Mouse (Mus musculus) bone marrow macrophage, adult 2 months (primary cell): Measurements from ENCODE around the gene Drc3.

Experiments
- CTCF ChIP-seq: IDR thresholded peaks from 2 replicates; pipeline ENCODE4 v1.5.1; 2012; ENCODE audit warnings: low read depth, mild to moderate bottlenecking, low read length, moderate library complexity
- POLR2A ChIP-seq: IDR thresholded peaks from 2 replicates; pipeline ENCODE4 v1.6.1; 2012; ENCODE audit warnings: mild to moderate bottlenecking, low read depth, low read length, borderline replicate concordance

GRCm38 (mm10) chr11:60321438-60321837 lies 31.7 kb upstream of the Drc3 start:
- TF ChIP-seq CTCF (no peak), POLR2A (no peak)
